Mouse (Mus musculus): ENCODE data around the gene Panx3. TPM values are rescaled to one million over a fixed set of nuclear protein-coding genes. Genes with fewer than 3 reads are reported as not detected.

Panx3 gene
- polyA plus RNA-seq, 1 experiment from 2014 or later: not detected

GRCm38 (mm10) chr9:37628581-37628980 lies 40.5 kb downstream of the Panx3 start:
- WGBS: 35% methylated on average over 4 of the region's 4 CpGs
- H3K4me3 ChIP-seq: no peak overlapping the region
- ATAC-seq (ENCODE audit: low FRiP score, low read depth): no peak
- peaks cover 12% of the 10 kb centered on the region for H3K4me1 ChIP-seq
- H3K9ac ChIP-seq: no peak overlapping the region
- H3K27ac ChIP-seq: no peak overlapping the region
- H3K9me3 ChIP-seq: no peaks in the 10 kb centered on the region
- H3K36me3 ChIP-seq: no peaks in the 10 kb centered on the region
- H3K4me2 ChIP-seq (replicated peaks): no peak overlapping the region
- H3K27me3 ChIP-seq (replicated peaks): no peaks in the 10 kb centered on the region

GRCm38 (mm10) chr9:37627263-37627662 lies 41.8 kb downstream of the Panx3 start:
- ATAC-seq (ENCODE audit: low FRiP score, low read depth): no peak
- H3K27me3 ChIP-seq (replicated peaks): no peaks in the 10 kb centered on the region
- H3K9me3 ChIP-seq: no peaks in the 10 kb centered on the region
- no peaks in the 10 kb centered on the region for H3K36me3 ChIP-seq
- WGBS: 97% methylated on average over 1 of the region's 1 CpGs
- H3K4me3 ChIP-seq: no peak overlapping the region
- no peak overlapping the region for H3K27ac ChIP-seq
- no peak overlapping the region for H3K9ac ChIP-seq
- H3K4me2 ChIP-seq (replicated peaks): no peak overlapping the region
- peaks cover 12% of the 10 kb centered on the region for H3K4me1 ChIP-seq

- 8% methylated on average over 3 of the region's 3 CpGs for WGBS
- H3K9ac ChIP-seq: no peak overlapping the region
- no peak overlapping the region for H3K4me3 ChIP-seq
These were observed 42.9 kb downstream of the Panx3 start for GRCm38 (mm10) chr9:37626103-37626567.

GRCm38 (mm10) chr9:37625641-37626040 lies 43.4 kb downstream of the Panx3 start:
- Histone ChIP-seq H3K36me3 (no peaks in the 10 kb centered on the region), H3K9me3 (no peaks in the 10 kb centered on the region), H3K27me3 (replicated peaks) (no peaks in the 10 kb centered on the region), H3K4me1 (peaks cover 12% of the 10 kb centered on the region), H3K27ac (peak overlapping the region; percentile 72), H3K4me2 (replicated peaks) (peak overlapping the region; percentile 43), H3K4me3 (no peak overlapping the region), H3K9ac (no peak overlapping the region)
- ATAC-seq (ENCODE audit: low FRiP score, low read depth): peak; percentile 86
- 14% methylated on average over 7 of the region's 7 CpGs for WGBS

More at GRCm38 (mm10) chr9:37626103-37626567, 42.9 kb downstream of the Panx3 start:
- Histone ChIP-seq H3K9me3 (no peaks in the 10 kb centered on the region), H3K4me2 (replicated peaks) (peak overlapping the region; percentile 43), H3K27ac (peak overlapping the region; percentile 72), H3K27me3 (replicated peaks) (no peaks in the 10 kb centered on the region), H3K36me3 (no peaks in the 10 kb centered on the region), H3K4me1 (peaks cover 12% of the 10 kb centered on the region)
- ATAC-seq (ENCODE audit: low FRiP score, low read depth): peak; percentile 76

GRCm38 (mm10) chr9:37625129-37625528 lies 43.9 kb downstream of the Panx3 start:
- no peaks in the 10 kb centered on the region for H3K9me3 ChIP-seq
- H3K27ac ChIP-seq: 0 out of 2 replicates have a peak overlapping the region, but pooled peaks have one; percentile 72
- H3K4me2 ChIP-seq (replicated peaks): no peak overlapping the region
- WGBS: 26% methylated on average over 3 of the region's 3 CpGs
- peak; percentile 72 for ATAC-seq (ENCODE audit: low FRiP score, low read depth)
- H3K4me1 ChIP-seq: peaks cover 12% of the 10 kb centered on the region
- no peaks in the 10 kb centered on the region for H3K27me3 ChIP-seq (replicated peaks)
- H3K36me3 ChIP-seq: no peaks in the 10 kb centered on the region
- no peak overlapping the region for H3K9ac ChIP-seq
- no peak overlapping the region for H3K4me3 ChIP-seq

GRCm38 (mm10) chr9:37624502-37624901 lies 44.5 kb downstream of the Panx3 start:
- H3K36me3 ChIP-seq: no peaks in the 10 kb centered on the region
- no peaks in the 10 kb centered on the region for H3K27me3 ChIP-seq (replicated peaks)
- H3K4me2 ChIP-seq (replicated peaks): no peak overlapping the region
- H3K4me1 ChIP-seq: peaks cover 12% of the 10 kb centered on the region
- no peak overlapping the region for H3K27ac ChIP-seq
- H3K9me3 ChIP-seq: no peaks in the 10 kb centered on the region
- no peak for ATAC-seq (ENCODE audit: low FRiP score, low read depth)
- no peak overlapping the region for H3K4me3 ChIP-seq
- no peak overlapping the region for H3K9ac ChIP-seq
- WGBS: 86% methylated on average over 1 of the region's 1 CpGs

GRCm38 (mm10) chr9:37623981-37624380 lies 45.1 kb downstream of the Panx3 start:
- 91% methylated on average over 3 of the region's 3 CpGs for WGBS
- H3K27ac ChIP-seq: no peak overlapping the region

GRCm38 (mm10) chr9:37621290-37621689 lies 47.7 kb downstream of the Panx3 start:
- H3K9ac ChIP-seq: no peak overlapping the region
- H3K4me3 ChIP-seq: no peak overlapping the region
- no peak overlapping the region for H3K27ac ChIP-seq
- H3K9me3 ChIP-seq: no peaks in the 10 kb centered on the region
- peaks cover 9% of the 10 kb centered on the region for H3K4me1 ChIP-seq
- no peaks in the 10 kb centered on the region for H3K36me3 ChIP-seq
- no peak overlapping the region for H3K4me2 ChIP-seq (replicated peaks)
- no peaks in the 10 kb centered on the region for H3K27me3 ChIP-seq (replicated peaks)
- whole genome bisulfite sequencing: 85% methylated on average over 6 of the region's 6 CpGs
- no peak for ATAC-seq (ENCODE audit: low FRiP score, low read depth)

More at GRCm38 (mm10) chr9:37623981-37624380, 45.1 kb downstream of the Panx3 start:
- H3K4me1 ChIP-seq: peaks cover 12% of the 10 kb centered on the region
- H3K36me3 ChIP-seq: no peaks in the 10 kb centered on the region
- H3K4me2 ChIP-seq (replicated peaks): no peak overlapping the region
- ATAC-seq (ENCODE audit: low FRiP score, low read depth): no peak
- no peaks in the 10 kb centered on the region for H3K9me3 ChIP-seq
- no peaks in the 10 kb centered on the region for H3K27me3 ChIP-seq (replicated peaks)
- no peak overlapping the region for H3K9ac ChIP-seq
- H3K4me3 ChIP-seq: no peak overlapping the region

- H3K27me3 ChIP-seq (replicated peaks): no peaks in the 10 kb centered on the region
- H3K27ac ChIP-seq: no peak overlapping the region
- no peak for ATAC-seq (ENCODE audit: low FRiP score, low read depth)
- 62% methylated on average over 2 of the region's 2 CpGs for WGBS
- H3K4me3 ChIP-seq: no peak overlapping the region
- H3K4me2 ChIP-seq (replicated peaks): no peak overlapping the region
- no peaks in the 10 kb centered on the region for H3K9me3 ChIP-seq
- peaks cover 5% of the 10 kb centered on the region for H3K4me1 ChIP-seq
- no peak overlapping the region for H3K9ac ChIP-seq
- H3K36me3 ChIP-seq: no peaks in the 10 kb centered on the region
These were observed 52.3 kb downstream of the Panx3 start for GRCm38 (mm10) chr9:37616770-37617169.

- Histone ChIP-seq H3K9me3 (no peaks in the 10 kb centered on the region), H3K27ac (no peak overlapping the region), H3K27me3 (replicated peaks) (no peaks in the 10 kb centered on the region), H3K36me3 (no peaks in the 10 kb centered on the region), H3K4me2 (replicated peaks) (no peak overlapping the region), H3K4me3 (no peak overlapping the region), H3K4me1 (peaks cover 5% of the 10 kb centered on the region), H3K9ac (no peak overlapping the region)
- no peak for ATAC-seq (ENCODE audit: low FRiP score, low read depth)
- WGBS: 70% methylated on average over 5 of the region's 5 CpGs
These were observed 53.8 kb downstream of the Panx3 start for GRCm38 (mm10) chr9:37615220-37615619.

GRCm38 (mm10) chr9:37614316-37614715 lies 54.7 kb downstream of the Panx3 start:
- H3K27me3 ChIP-seq (replicated peaks): no peaks in the 10 kb centered on the region
- no peaks in the 10 kb centered on the region for H3K36me3 ChIP-seq
- ATAC-seq (ENCODE audit: low FRiP score, low read depth): peak; percentile 48
- no peak overlapping the region; the same call in 1 of the 2 replicates for H3K9ac ChIP-seq
- H3K27ac ChIP-seq: no peak overlapping the region
- H3K4me3 ChIP-seq: peak overlapping the region; percentile 56
- no peaks in the 10 kb centered on the region for H3K9me3 ChIP-seq
- peaks cover 5% of the 10 kb centered on the region for H3K4me1 ChIP-seq
- peak overlapping the region; percentile 72 for H3K4me2 ChIP-seq (replicated peaks)

- H3K27me3 ChIP-seq (replicated peaks): no peaks in the 10 kb centered on the region
- 23% methylated on average over 6 of the region's 6 CpGs for WGBS
- no peak overlapping the region for H3K27ac ChIP-seq
These were observed 55.1 kb downstream of the Panx3 start for GRCm38 (mm10) chr9:37613911-37614280.

GRCm38 (mm10) chr9:37613182-37613910 lies 55.7 kb downstream of the Panx3 start, which contains the start of gene Spa17:
TSS of gene Spa17 (minus strand) at chr9:37613722.
- H3K36me3 ChIP-seq: no peaks in the 10 kb centered on the region
- under 1% methylated on average over 45 of the region's 45 CpGs for WGBS

More at GRCm38 (mm10) chr9:37613911-37614280, 55.1 kb downstream of the Panx3 start:
- ATAC-seq (ENCODE audit: low FRiP score, low read depth): no peak
- peaks cover 5% of the 10 kb centered on the region for H3K4me1 ChIP-seq
- no peaks in the 10 kb centered on the region for H3K36me3 ChIP-seq
- no peaks in the 10 kb centered on the region for H3K9me3 ChIP-seq
- peak overlapping the region; percentile 72 for H3K4me2 ChIP-seq (replicated peaks)
- peak overlapping the region; percentile 56 for H3K4me3 ChIP-seq
- peak overlapping the region; percentile 79 for H3K9ac ChIP-seq

More at GRCm38 (mm10) chr9:37613182-37613910, 55.7 kb downstream of the Panx3 start, which contains the start of gene Spa17:
- Histone ChIP-seq H3K4me3 (peak within 1 kb of the TSS; percentile 56), H3K4me2 (replicated peaks) (peak within 1 kb of the TSS; percentile 72), H3K27me3 (replicated peaks) (no peaks in the 10 kb centered on the region), H3K27ac (peak within 1 kb of the TSS; percentile 39; the same call in 1 of the 2 replicates), H3K4me1 (peaks cover 5% of the 10 kb centered on the region), H3K9ac (peak within 1 kb of the TSS; percentile 79), H3K9me3 (no peaks in the 10 kb centered on the region)
- ATAC-seq (ENCODE audit: low FRiP score, low read depth): peak; percentile 95

Measured in neural tube, embryonic 12.5 days (tissue).